Mouse (Mus musculus): Measurements from ENCODE around the gene Guca2a. TPM values are rescaled to one million over a fixed set of nuclear protein-coding genes. Genes with fewer than 3 reads are reported as not detected.

The Guca2a gene
- polyA plus RNA-seq, 1 experiment from 2014 or later = 0.55 TPM

GRCm38 (mm10) chr4:119634908-119635660, 2.4 kb upstream of the Guca2a start:
- Histone ChIP-seq H3K9ac (ENCODE audit: low read depth, low read length) (no peak overlapping the region), H3K4me3 (ENCODE audit: low read depth, low read length) (no peak overlapping the region), H3K4me1 (ENCODE audit: control insufficient read depth, low read depth, low read length) (peaks cover 5% of the 10 kb centered on the region; the same call in 1 of the 2 replicates), H3K9me3 (replicated peaks; ENCODE audit: control insufficient read depth, low read length) (no peaks in the 10 kb centered on the region), H3K27ac (ENCODE audit: low read length) (no peak overlapping the region), H3K36me3 (ENCODE audit: control insufficient read depth, insufficient read depth) (no peaks in the 10 kb centered on the region), H3K4me2 (ENCODE audit: low read depth, low read length) (no peak overlapping the region), H3K27me3 (ENCODE audit: control insufficient read depth, insufficient read depth, low read depth, low read length) (no peaks in the 10 kb centered on the region)
- ATAC-seq (ENCODE audit: low read depth) = no peak
- 53% methylated on average over 6 of the region's 6 CpGs for WGBS (ENCODE audit: insufficient replicate concordance)

GRCm38 (mm10) chr4:119635686-119636085, 1.8 kb upstream of the Guca2a start:
- WGBS (ENCODE audit: insufficient replicate concordance) = 54% methylated on average over 8 of the region's 8 CpGs
- ATAC-seq (ENCODE audit: low read depth) = no peak

GRCm38 (mm10) chr4:119636731-119637130, 773 bp upstream of the Guca2a start:
- ATAC-seq (ENCODE audit: low read depth) = no peak
- Histone ChIP-seq H3K4me3 (ENCODE audit: low read depth, low read length) (no peak overlapping the region), H3K4me1 (ENCODE audit: control insufficient read depth, low read depth, low read length) (no peaks in the 10 kb centered on the region), H3K27me3 (ENCODE audit: control insufficient read depth, insufficient read depth, low read depth, low read length) (no peaks in the 10 kb centered on the region), H3K9me3 (replicated peaks; ENCODE audit: control insufficient read depth, low read length) (no peaks in the 10 kb centered on the region), H3K36me3 (ENCODE audit: control insufficient read depth, insufficient read depth) (no peaks in the 10 kb centered on the region), H3K9ac (ENCODE audit: low read depth, low read length) (no peak overlapping the region), H3K27ac (ENCODE audit: low read length) (no peak overlapping the region), H3K4me2 (ENCODE audit: low read depth, low read length) (no peak overlapping the region)
- WGBS (ENCODE audit: insufficient replicate concordance) = 64% methylated on average over 7 of the region's 7 CpGs

More at GRCm38 (mm10) chr4:119635686-119636085, 1.8 kb upstream of the Guca2a start:
- H3K4me2 ChIP-seq (ENCODE audit: low read depth, low read length) = no peak overlapping the region
- H3K4me1 ChIP-seq (ENCODE audit: control insufficient read depth, low read depth, low read length) = peaks cover 5% of the 10 kb centered on the region; the same call in 1 of the 2 replicates
- H3K4me3 ChIP-seq (ENCODE audit: low read depth, low read length) = no peak overlapping the region
- H3K9ac ChIP-seq (ENCODE audit: low read depth, low read length) = no peak overlapping the region
- H3K27ac ChIP-seq (ENCODE audit: low read length) = no peak overlapping the region
- no peaks in the 10 kb centered on the region for H3K36me3 ChIP-seq (ENCODE audit: control insufficient read depth, insufficient read depth)
- no peaks in the 10 kb centered on the region for H3K9me3 ChIP-seq (replicated peaks; ENCODE audit: control insufficient read depth, low read length)
- H3K27me3 ChIP-seq (ENCODE audit: control insufficient read depth, insufficient read depth, low read depth, low read length) = no peaks in the 10 kb centered on the region

- H3K36me3 ChIP-seq (ENCODE audit: control insufficient read depth, insufficient read depth) = no peaks in the 10 kb centered on the region
- no peak overlapping the region for H3K27ac ChIP-seq (ENCODE audit: low read length)
- no peak overlapping the region for H3K4me3 ChIP-seq (ENCODE audit: low read depth, low read length)
- ATAC-seq (ENCODE audit: low read depth) = no peak
- 63% methylated on average over 6 of the region's 6 CpGs for WGBS (ENCODE audit: insufficient replicate concordance)
- no peak overlapping the region for H3K4me2 ChIP-seq (ENCODE audit: low read depth, low read length)
- H3K9me3 ChIP-seq (replicated peaks; ENCODE audit: control insufficient read depth, low read length) = no peaks in the 10 kb centered on the region
- H3K27me3 ChIP-seq (ENCODE audit: control insufficient read depth, insufficient read depth, low read depth, low read length) = no peaks in the 10 kb centered on the region
- no peaks in the 10 kb centered on the region for H3K4me1 ChIP-seq (ENCODE audit: control insufficient read depth, low read depth, low read length)
- H3K9ac ChIP-seq (ENCODE audit: low read depth, low read length) = no peak overlapping the region
Measured at GRCm38 (mm10) chr4:119637946-119638345, 442 bp downstream of the Guca2a start.

- no peaks in the 10 kb centered on the region for H3K36me3 ChIP-seq (ENCODE audit: control insufficient read depth, insufficient read depth)
- ATAC-seq (ENCODE audit: low read depth) = no peak
- H3K9ac ChIP-seq (ENCODE audit: low read depth, low read length) = no peak overlapping the region
- H3K27me3 ChIP-seq (ENCODE audit: control insufficient read depth, insufficient read depth, low read depth, low read length) = no peaks in the 10 kb centered on the region
- H3K9me3 ChIP-seq (replicated peaks; ENCODE audit: control insufficient read depth, low read length) = no peaks in the 10 kb centered on the region
- H3K27ac ChIP-seq (ENCODE audit: low read length) = no peak overlapping the region
- H3K4me3 ChIP-seq (ENCODE audit: low read depth, low read length) = no peak overlapping the region
- 58% methylated on average over 11 of the region's 11 CpGs for WGBS (ENCODE audit: insufficient replicate concordance)
- no peaks in the 10 kb centered on the region for H3K4me1 ChIP-seq (ENCODE audit: control insufficient read depth, low read depth, low read length)
- no peak overlapping the region for H3K4me2 ChIP-seq (ENCODE audit: low read depth, low read length)
Measured at GRCm38 (mm10) chr4:119638656-119639055, 1.2 kb downstream of the Guca2a start.

- Histone ChIP-seq H3K27me3 (ENCODE audit: control insufficient read depth, insufficient read depth, low read depth, low read length) (no peaks in the 10 kb centered on the region), H3K27ac (ENCODE audit: low read length) (no peak overlapping the region), H3K4me2 (ENCODE audit: low read depth, low read length) (no peak overlapping the region), H3K4me1 (ENCODE audit: control insufficient read depth, low read depth, low read length) (no peaks in the 10 kb centered on the region), H3K4me3 (ENCODE audit: low read depth, low read length) (no peak overlapping the region), H3K9ac (ENCODE audit: low read depth, low read length) (no peak overlapping the region), H3K9me3 (replicated peaks; ENCODE audit: control insufficient read depth, low read length) (no peaks in the 10 kb centered on the region), H3K36me3 (ENCODE audit: control insufficient read depth, insufficient read depth) (no peaks in the 10 kb centered on the region)
- no peak for ATAC-seq (ENCODE audit: low read depth)
- WGBS (ENCODE audit: insufficient replicate concordance) = 61% methylated on average over 4 of the region's 4 CpGs
Measured at GRCm38 (mm10) chr4:119642666-119643065, 5.2 kb downstream of the Guca2a start.

- Histone ChIP-seq H3K36me3 (ENCODE audit: control insufficient read depth, insufficient read depth) (no peaks in the 10 kb centered on the region), H3K4me1 (ENCODE audit: control insufficient read depth, low read depth, low read length) (no peaks in the 10 kb centered on the region), H3K9ac (ENCODE audit: low read depth, low read length) (no peak overlapping the region), H3K27ac (ENCODE audit: low read length) (no peak overlapping the region), H3K9me3 (replicated peaks; ENCODE audit: control insufficient read depth, low read length) (no peaks in the 10 kb centered on the region), H3K4me3 (ENCODE audit: low read depth, low read length) (no peak overlapping the region), H3K4me2 (ENCODE audit: low read depth, low read length) (no peak overlapping the region), H3K27me3 (ENCODE audit: control insufficient read depth, insufficient read depth, low read depth, low read length) (no peaks in the 10 kb centered on the region)
- 57% methylated on average over 1 of the region's 1 CpGs for WGBS (ENCODE audit: insufficient replicate concordance)
- ATAC-seq (ENCODE audit: low read depth) = no peak
Measured at GRCm38 (mm10) chr4:119657011-119657410, 19.5 kb downstream of the Guca2a start.

GRCm38 (mm10) chr4:119658246-119658645, 20.7 kb downstream of the Guca2a start:
- Histone ChIP-seq H3K9me3 (replicated peaks; ENCODE audit: control insufficient read depth, low read length) (no peaks in the 10 kb centered on the region), H3K36me3 (ENCODE audit: control insufficient read depth, insufficient read depth) (no peaks in the 10 kb centered on the region), H3K9ac (ENCODE audit: low read depth, low read length) (no peak overlapping the region), H3K27ac (ENCODE audit: low read length) (no peak overlapping the region), H3K27me3 (ENCODE audit: control insufficient read depth, insufficient read depth, low read depth, low read length) (no peaks in the 10 kb centered on the region), H3K4me3 (ENCODE audit: low read depth, low read length) (no peak overlapping the region), H3K4me1 (ENCODE audit: control insufficient read depth, low read depth, low read length) (no peaks in the 10 kb centered on the region), H3K4me2 (ENCODE audit: low read depth, low read length) (no peak overlapping the region)
- ATAC-seq (ENCODE audit: low read depth) = no peak
- 49% methylated on average over 2 of the region's 2 CpGs for WGBS (ENCODE audit: insufficient replicate concordance)

- no peak within 1 kb of the TSS for H3K4me3 ChIP-seq (ENCODE audit: low read depth, low read length)
- no peaks in the 10 kb centered on the region for H3K4me1 ChIP-seq (ENCODE audit: control insufficient read depth, low read depth, low read length)
- no peak within 1 kb of the TSS for H3K27ac ChIP-seq (ENCODE audit: low read length)
- H3K36me3 ChIP-seq (ENCODE audit: control insufficient read depth, insufficient read depth) = no peaks in the 10 kb centered on the region
- 44% methylated on average over 4 of the region's 4 CpGs for WGBS (ENCODE audit: insufficient replicate concordance)
- no peaks in the 10 kb centered on the region for H3K27me3 ChIP-seq (ENCODE audit: control insufficient read depth, insufficient read depth, low read depth, low read length)
- H3K9ac ChIP-seq (ENCODE audit: low read depth, low read length) = no peak within 1 kb of the TSS
- no peaks in the 10 kb centered on the region for H3K9me3 ChIP-seq (replicated peaks; ENCODE audit: control insufficient read depth, low read length)
- H3K4me2 ChIP-seq (ENCODE audit: low read depth, low read length) = no peak within 1 kb of the TSS
- ATAC-seq (ENCODE audit: low read depth) = no peak
Measured at GRCm38 (mm10) chr4:119658731-119659130, 21.2 kb downstream of the Guca2a start, which contains the start of gene Guca2b. Gene Guca2b (minus strand): TSS chr4:119658954.

Measured in liver, embryonic 16.5 days (tissue).